Mouse (Mus musculus): ENCODE data around the gene Gm5799. TPM values are rescaled to one million over a fixed set of nuclear protein-coding genes. Genes with fewer than 3 reads are reported as not detected.
"Not testable (repeated sequence)": the region's sequence is repeated elsewhere in the genome, so short reads cannot be mapped to it uniquely, and the experiment has no call there.

Gm5799 gene
- not detected in 2 replicates for polyA plus RNA-seq (2015; fragmentation: Nextera tagmentation; extraction: Ambion mirVana)

- H3K36me3 ChIP-seq (ENCODE audit: insufficient read depth, low read length); H3K27ac ChIP-seq (ENCODE audit: low read length); H3K4me1 ChIP-seq (ENCODE audit: insufficient read depth, low read length); H3K27me3 ChIP-seq (ENCODE audit: insufficient read depth, low read length); H3K4me3 ChIP-seq (ENCODE audit: low read length); H3K9ac ChIP-seq (replicated peaks; ENCODE audit: low read length); H3K9me3 ChIP-seq (ENCODE audit: low read length); H3K4me2 ChIP-seq (replicated peaks; ENCODE audit: low read depth, low read length); ATAC-seq (ENCODE audit: low FRiP score, low TSS enrichment): not testable (repeated sequence)
- WGBS, result 93% methylated on average over 1 of the region's 2 CpGs
Measured at GRCm38 (mm10) chr14:43543276-43543675, at the start of gene Gm5799. TSS of gene Gm5799 (plus strand) at chr14:43543576.

- peak; percentile 63; the same call in 1 of the 2 replicates for ATAC-seq (ENCODE audit: low FRiP score, low TSS enrichment)
- H3K4me3 ChIP-seq (ENCODE audit: low read length), result not testable (repeated sequence)
- 21% methylated on average over 9 of the region's 15 CpGs for WGBS
Measured at GRCm38 (mm10) chr14:43531052-43532010, 12.0 kb upstream of the Gm5799 start.

GRCm38 (mm10) chr14:43532011-43532383 is 11.4 kb upstream of the Gm5799 start:
- not testable (repeated sequence) for H3K36me3 ChIP-seq (ENCODE audit: insufficient read depth, low read length); H3K9me3 ChIP-seq (ENCODE audit: low read length); H3K4me3 ChIP-seq (ENCODE audit: low read length); ATAC-seq (ENCODE audit: low FRiP score, low TSS enrichment); H3K4me1 ChIP-seq (ENCODE audit: insufficient read depth, low read length); H3K4me2 ChIP-seq (replicated peaks; ENCODE audit: low read depth, low read length); H3K27me3 ChIP-seq (ENCODE audit: insufficient read depth, low read length); H3K9ac ChIP-seq (replicated peaks; ENCODE audit: low read length); H3K27ac ChIP-seq (ENCODE audit: low read length)
- WGBS, result no CpG with 5 or more reads among the region's 6 CpGs

More at GRCm38 (mm10) chr14:43531052-43532010, 12.0 kb upstream of the Gm5799 start:
- H3K27me3 ChIP-seq (ENCODE audit: insufficient read depth, low read length); H3K4me1 ChIP-seq (ENCODE audit: insufficient read depth, low read length); H3K36me3 ChIP-seq (ENCODE audit: insufficient read depth, low read length); H3K9me3 ChIP-seq (ENCODE audit: low read length); H3K4me2 ChIP-seq (replicated peaks; ENCODE audit: low read depth, low read length); H3K27ac ChIP-seq (ENCODE audit: low read length); H3K9ac ChIP-seq (replicated peaks; ENCODE audit: low read length): not testable (repeated sequence)

GRCm38 (mm10) chr14:43532387-43532786 is 11.0 kb upstream of the Gm5799 start:
- not testable (repeated sequence) for H3K27me3 ChIP-seq (ENCODE audit: insufficient read depth, low read length); H3K4me3 ChIP-seq (ENCODE audit: low read length); ATAC-seq (ENCODE audit: low FRiP score, low TSS enrichment); H3K9ac ChIP-seq (replicated peaks; ENCODE audit: low read length); H3K27ac ChIP-seq (ENCODE audit: low read length); H3K4me1 ChIP-seq (ENCODE audit: insufficient read depth, low read length); H3K9me3 ChIP-seq (ENCODE audit: low read length); H3K4me2 ChIP-seq (replicated peaks; ENCODE audit: low read depth, low read length); H3K36me3 ChIP-seq (ENCODE audit: insufficient read depth, low read length)
- 51% methylated on average over 5 of the region's 6 CpGs for WGBS

GRCm38 (mm10) chr14:43538144-43538543 is 5.2 kb upstream of the Gm5799 start:
- not testable (repeated sequence) for H3K4me1 ChIP-seq (ENCODE audit: insufficient read depth, low read length); H3K9ac ChIP-seq (replicated peaks; ENCODE audit: low read length); H3K36me3 ChIP-seq (ENCODE audit: insufficient read depth, low read length); H3K27ac ChIP-seq (ENCODE audit: low read length); H3K27me3 ChIP-seq (ENCODE audit: insufficient read depth, low read length); ATAC-seq (ENCODE audit: low FRiP score, low TSS enrichment); H3K4me2 ChIP-seq (replicated peaks; ENCODE audit: low read depth, low read length); H3K4me3 ChIP-seq (ENCODE audit: low read length); H3K9me3 ChIP-seq (ENCODE audit: low read length)
- 74% methylated on average over 2 of the region's 2 CpGs for WGBS

GRCm38 (mm10) chr14:43546281-43546680 is 2.9 kb downstream of the Gm5799 start:
- not testable (repeated sequence) for H3K9me3 ChIP-seq (ENCODE audit: low read length); H3K4me1 ChIP-seq (ENCODE audit: insufficient read depth, low read length); H3K27ac ChIP-seq (ENCODE audit: low read length); H3K36me3 ChIP-seq (ENCODE audit: insufficient read depth, low read length); H3K27me3 ChIP-seq (ENCODE audit: insufficient read depth, low read length); H3K4me3 ChIP-seq (ENCODE audit: low read length); ATAC-seq (ENCODE audit: low FRiP score, low TSS enrichment); H3K4me2 ChIP-seq (replicated peaks; ENCODE audit: low read depth, low read length); H3K9ac ChIP-seq (replicated peaks; ENCODE audit: low read length)

GRCm38 (mm10) chr14:43552271-43552670 is 8.9 kb downstream of the Gm5799 start:
- 89% methylated on average over 2 of the region's 2 CpGs for WGBS
- H3K4me1 ChIP-seq (ENCODE audit: insufficient read depth, low read length); H3K9ac ChIP-seq (replicated peaks; ENCODE audit: low read length); H3K4me2 ChIP-seq (replicated peaks; ENCODE audit: low read depth, low read length); ATAC-seq (ENCODE audit: low FRiP score, low TSS enrichment); H3K27ac ChIP-seq (ENCODE audit: low read length); H3K36me3 ChIP-seq (ENCODE audit: insufficient read depth, low read length); H3K27me3 ChIP-seq (ENCODE audit: insufficient read depth, low read length); H3K4me3 ChIP-seq (ENCODE audit: low read length); H3K9me3 ChIP-seq (ENCODE audit: low read length): not testable (repeated sequence)

GRCm38 (mm10) chr14:43577969-43578368 is 34.6 kb downstream of the Gm5799 start:
- not testable (repeated sequence) for ATAC-seq (ENCODE audit: low FRiP score, low TSS enrichment)
- WGBS, result 85% methylated on average over 2 of the region's 4 CpGs

GRCm38 (mm10) chr14:43579046-43579445 is 35.7 kb downstream of the Gm5799 start, which contains the start of gene Gm17654:
TSS of gene Gm17654 (minus strand) at chr14:43579146.
- 100% methylated on average over 1 of the region's 2 CpGs for WGBS
- not testable (repeated sequence) for ATAC-seq (ENCODE audit: low FRiP score, low TSS enrichment)

More at GRCm38 (mm10) chr14:43577969-43578368, 34.6 kb downstream of the Gm5799 start:
- not testable (repeated sequence) for H3K9ac ChIP-seq (replicated peaks; ENCODE audit: low read length); H3K9me3 ChIP-seq (ENCODE audit: low read length); H3K4me1 ChIP-seq (ENCODE audit: insufficient read depth, low read length); H3K4me2 ChIP-seq (replicated peaks; ENCODE audit: low read depth, low read length); H3K36me3 ChIP-seq (ENCODE audit: insufficient read depth, low read length); H3K27ac ChIP-seq (ENCODE audit: low read length); H3K27me3 ChIP-seq (ENCODE audit: insufficient read depth, low read length); H3K4me3 ChIP-seq (ENCODE audit: low read length)

More at GRCm38 (mm10) chr14:43579046-43579445, 35.7 kb downstream of the Gm5799 start, which contains the start of gene Gm17654:
- H3K36me3 ChIP-seq (ENCODE audit: insufficient read depth, low read length); H3K4me1 ChIP-seq (ENCODE audit: insufficient read depth, low read length); H3K9ac ChIP-seq (replicated peaks; ENCODE audit: low read length); H3K9me3 ChIP-seq (ENCODE audit: low read length); H3K27ac ChIP-seq (ENCODE audit: low read length); H3K4me3 ChIP-seq (ENCODE audit: low read length); H3K27me3 ChIP-seq (ENCODE audit: insufficient read depth, low read length); H3K4me2 ChIP-seq (replicated peaks; ENCODE audit: low read depth, low read length): not testable (repeated sequence)
